Mouse (Mus musculus) limb, embryonic 11.5 days (tissue): Measurements from ENCODE around the gene Cib2. TPM values are rescaled to one million over a fixed set of nuclear protein-coding genes. Genes with fewer than 3 reads are reported as not detected.
"Not testable (repeated sequence)": the region's sequence is repeated elsewhere in the genome, so short reads cannot be mapped to it uniquely, and the experiment has no call there.

Experiments
- ATAC-seq: fragments of 200-750 bp; cut with Nextera tagmentation; 2 replicates; pipeline ENCODE4 v1.8.0; 2017; ENCODE audit warnings: low read depth; ENCODE audit not compliant: insufficient number of reproducible peaks, low FRiP score, low TSS enrichment
- DNase-seq: peaks from one replicate; pipeline ENCODE4 v3.0.0-alpha.2; 2015; ENCODE audit warnings: low spot score
- H3K27ac ChIP-seq: fragments of 300-500 bp; sonication (generic); replicated peaks from 2 replicates; pipeline ENCODE4 v1.5.1; 2014; ENCODE audit warnings: low read depth, mild to moderate bottlenecking, low read length
- H3K27me3 ChIP-seq: fragments of 300-500 bp; sonication (generic); 2 replicates; pipeline ENCODE4 v1.6.1; 2014; ENCODE audit warnings: mild to moderate bottlenecking, low read length, mixed read lengths; ENCODE audit not compliant: control insufficient read depth, insufficient read depth
- H3K36me3 ChIP-seq: fragments of 300-500 bp; sonication (generic); 2 replicates; pipeline ENCODE4 v1.6.1; 2014; ENCODE audit warnings: mild to moderate bottlenecking, low read length, moderate library complexity, mixed read lengths; ENCODE audit not compliant: control insufficient read depth, insufficient read depth
- H3K4me1 ChIP-seq: fragments of 300-500 bp; sonication (generic); 2 replicates; pipeline ENCODE4 v1.6.1; 2014; ENCODE audit warnings: low read length, mixed read lengths; ENCODE audit not compliant: control insufficient read depth, insufficient read depth
- H3K4me2 ChIP-seq: fragments of 300-500 bp; sonication (generic); 2 replicates; pipeline ENCODE4 v1.6.1; 2014; ENCODE audit warnings: low read depth, mild to moderate bottlenecking, moderate library complexity; ENCODE audit not compliant: severe bottlenecking
- H3K4me3 ChIP-seq: fragments of 300-500 bp; sonication (generic); 2 replicates; pipeline ENCODE4 v1.5.1; 2014; ENCODE audit warnings: low read depth, low read length
- H3K9ac ChIP-seq: fragments of 300-500 bp; sonication (generic); 2 replicates; pipeline ENCODE4 v1.6.1; 2014; ENCODE audit warnings: mild to moderate bottlenecking, low read length
- H3K9me3 ChIP-seq: fragments of 300-500 bp; sonication (generic); 2 replicates; pipeline ENCODE4 v1.6.1; 2016; ENCODE audit warnings: low read length; ENCODE audit not compliant: control insufficient read depth
- WGBS: fragments of 180-500 bp; shearing (Covaris S2); extraction: QIAGEN DNeasy Blood & Tissue Kit; methylation state at CpG from one replicate; pipeline ENCODE4 v1.1.7; 2014; 5-methylcytosine and 5-hydroxymethylcytosine counted together
- polyA plus RNA-seq: library from polyadenylated mRNA; unstranded; fragments of >200 nt; fragmentation: Nextera tagmentation; extraction: Ambion mirVana; gene quantifications from 2 replicates; pipeline ENCODE4 v1.2.1, GENCODE M21; 2014

The Cib2 gene
- polyA plus RNA-seq, result 15.4 and 16.3 TPM in 2 replicates

GRCm38 (mm10) chr9:54559771-54560471, at the start of gene Cib2:
Gene Cib2 (minus strand): TSS chr9:54560218.
- DNase-seq (peak; percentile 86), ATAC-seq (peak; percentile 92)
- no peaks in the 10 kb centered on the region for H3K4me1 ChIP-seq
- H3K27me3 ChIP-seq, result no peaks in the 10 kb centered on the region
- 3% methylated on average over 44 of the region's 54 CpGs for WGBS
- no peaks in the 10 kb centered on the region for H3K9me3 ChIP-seq
- H3K27ac ChIP-seq, result no peak within 1 kb of the TSS
- peak within 1 kb of the TSS; percentile 82 for H3K4me2 ChIP-seq
- peak within 1 kb of the TSS; percentile 51 for H3K4me3 ChIP-seq
- H3K9ac ChIP-seq, result peak within 1 kb of the TSS; percentile 51
- H3K36me3 ChIP-seq, result no peaks in the 10 kb centered on the region

GRCm38 (mm10) chr9:54604886-54605285, 44.9 kb upstream of the Cib2 start:
- WGBS, result 54% methylated on average over 4 of the region's 4 CpGs
- Histone ChIP-seq H3K4me2 (no peak overlapping the region), H3K9me3 (no peaks in the 10 kb centered on the region), H3K36me3 (peaks cover 2% of the 10 kb centered on the region; the same call in 1 of the 2 replicates), H3K27ac (no peak overlapping the region), H3K4me1 (no peaks in the 10 kb centered on the region), H3K4me3 (no peak overlapping the region), H3K9ac (no peak overlapping the region), H3K27me3 (no peaks in the 10 kb centered on the region)
- ATAC-seq (no peak), DNase-seq (peak; percentile 68)

- DNase-seq (no peak), ATAC-seq (no peak)
- Histone ChIP-seq H3K4me3 (no peak overlapping the region), H3K4me1 (no peaks in the 10 kb centered on the region), H3K9me3 (no peaks in the 10 kb centered on the region), H3K36me3 (peaks cover 7% of the 10 kb centered on the region; the same call in 1 of the 2 replicates), H3K27ac (no peak overlapping the region), H3K4me2 (no peak overlapping the region), H3K27me3 (no peaks in the 10 kb centered on the region), H3K9ac (no peak overlapping the region)
- WGBS, result 80% methylated on average over 5 of the region's 5 CpGs
Measured at GRCm38 (mm10) chr9:54604131-54604654, 44.2 kb upstream of the Cib2 start.

- DNase-seq, result no peak
- no peaks in the 10 kb centered on the region for H3K9me3 ChIP-seq
- no peaks in the 10 kb centered on the region for H3K27me3 ChIP-seq
- H3K36me3 ChIP-seq, result peaks cover 7% of the 10 kb centered on the region; the same call in 1 of the 2 replicates
- no peak for ATAC-seq
- WGBS, result 93% methylated on average over 7 of the region's 7 CpGs
- H3K4me2 ChIP-seq, result no peak overlapping the region
- H3K4me1 ChIP-seq, result no peaks in the 10 kb centered on the region
- no peak overlapping the region for H3K27ac ChIP-seq
- H3K9ac ChIP-seq, result no peak overlapping the region
- H3K4me3 ChIP-seq, result no peak overlapping the region
Measured at GRCm38 (mm10) chr9:54602916-54603315, 42.9 kb upstream of the Cib2 start.

GRCm38 (mm10) chr9:54602386-54602785, 42.4 kb upstream of the Cib2 start:
- Histone ChIP-seq H3K4me3 (no peak overlapping the region), H3K9me3 (no peaks in the 10 kb centered on the region), H3K27me3 (no peaks in the 10 kb centered on the region), H3K36me3 (peaks cover 10% of the 10 kb centered on the region; the same call in 1 of the 2 replicates), H3K9ac (no peak overlapping the region), H3K27ac (no peak overlapping the region), H3K4me1 (no peaks in the 10 kb centered on the region), H3K4me2 (no peak overlapping the region)
- DNase-seq (no peak), ATAC-seq (no peak)
- WGBS, result 82% methylated on average over 2 of the region's 2 CpGs

GRCm38 (mm10) chr9:54596752-54597465, 36.9 kb upstream of the Cib2 start:
- ATAC-seq, result no peak
- Histone ChIP-seq H3K9ac (no peak overlapping the region), H3K27me3 (no peaks in the 10 kb centered on the region), H3K4me2 (no peak overlapping the region), H3K4me3 (no peak overlapping the region), H3K27ac (no peak overlapping the region), H3K4me1 (no peaks in the 10 kb centered on the region), H3K9me3 (no peaks in the 10 kb centered on the region), H3K36me3 (peaks cover 18% of the 10 kb centered on the region; the same call in 1 of the 2 replicates)
- 95% methylated on average over 15 of the region's 15 CpGs for WGBS
- DNase-seq, result no peak

GRCm38 (mm10) chr9:54593652-54594051, 33.6 kb upstream of the Cib2 start:
- not testable (repeated sequence) for H3K9ac ChIP-seq, ATAC-seq, H3K27me3 ChIP-seq, H3K4me1 ChIP-seq, H3K27ac ChIP-seq, H3K4me2 ChIP-seq, DNase-seq, H3K9me3 ChIP-seq, H3K4me3 ChIP-seq
- WGBS, result 83% methylated on average over 4 of the region's 4 CpGs
- H3K36me3 ChIP-seq, result peaks cover 11% of the 10 kb centered on the region; the same call in 1 of the 2 replicates

GRCm38 (mm10) chr9:54587863-54588262, 27.8 kb upstream of the Cib2 start:
- WGBS, result 64% methylated on average over 4 of the region's 4 CpGs
- no peak overlapping the region for H3K4me3 ChIP-seq

More at GRCm38 (mm10) chr9:54587863-54588262, 27.8 kb upstream of the Cib2 start:
- ATAC-seq (no peak), DNase-seq (no peak)
- H3K9ac ChIP-seq, result no peak overlapping the region
- H3K9me3 ChIP-seq, result no peaks in the 10 kb centered on the region
- no peak overlapping the region for H3K27ac ChIP-seq
- H3K27me3 ChIP-seq, result no peaks in the 10 kb centered on the region
- no peaks in the 10 kb centered on the region for H3K36me3 ChIP-seq
- H3K4me1 ChIP-seq, result peaks cover 8% of the 10 kb centered on the region; the same call in 1 of the 2 replicates
- no peak overlapping the region for H3K4me2 ChIP-seq
